Mouse (Mus musculus): ENCODE data around the gene Ythdf1. TPM values are rescaled to one million over a fixed set of nuclear protein-coding genes. Genes with fewer than 3 reads are reported as not detected.
A peak's percentile ranks its signal among the peaks of the same experiment; 100 is the strongest.

Gene Ythdf1
- polyA plus RNA-seq, 1 experiment from 2014 or later = 44.9 TPM

- WGBS = 71% methylated on average over 11 of the region's 11 CpGs
- Histone ChIP-seq H3K27ac (ENCODE audit: low read length) (peak overlapping the region; percentile 54), H3K36me3 (ENCODE audit: control insufficient read depth, insufficient read depth) (no peaks in the 10 kb centered on the region), H3K4me2 (ENCODE audit: low read length) (peak overlapping the region; percentile 49), H3K9ac (replicated peaks; ENCODE audit: low read depth, low read length) (peak overlapping the region; percentile 50), H3K4me3 (replicated peaks; ENCODE audit: low read length) (peak overlapping the region; percentile 79), H3K9me3 (ENCODE audit: control insufficient read depth, low read length) (no peaks in the 10 kb centered on the region), H3K27me3 (replicated peaks; ENCODE audit: control insufficient read depth, insufficient read depth, low read length) (no peaks in the 10 kb centered on the region; the same call in 1 of the 2 replicates), H3K4me1 (replicated peaks; ENCODE audit: control insufficient read depth, insufficient read depth, low read length) (peaks cover 31% of the 10 kb centered on the region)
- no peak for ATAC-seq
Measured at GRCm38 (mm10) chr2:180895837-180896525, 24.8 kb downstream of the Ythdf1 start.

- peak overlapping the region; percentile 50 for H3K9ac ChIP-seq (replicated peaks; ENCODE audit: low read depth, low read length)
- H3K4me1 ChIP-seq (replicated peaks; ENCODE audit: control insufficient read depth, insufficient read depth, low read length) = peaks cover 36% of the 10 kb centered on the region
- no peaks in the 10 kb centered on the region for H3K9me3 ChIP-seq (ENCODE audit: control insufficient read depth, low read length)
- WGBS = 54% methylated on average over 3 of the region's 3 CpGs
- peak overlapping the region; percentile 54 for H3K27ac ChIP-seq (ENCODE audit: low read length)
- ATAC-seq = no peak
- peak overlapping the region; percentile 49 for H3K4me2 ChIP-seq (ENCODE audit: low read length)
- H3K4me3 ChIP-seq (replicated peaks; ENCODE audit: low read length) = peak overlapping the region; percentile 79
- peaks cover 2% of the 10 kb centered on the region; the same call in 1 of the 2 replicates for H3K27me3 ChIP-seq (replicated peaks; ENCODE audit: control insufficient read depth, insufficient read depth, low read length)
- H3K36me3 ChIP-seq (ENCODE audit: control insufficient read depth, insufficient read depth) = no peaks in the 10 kb centered on the region
Measured at GRCm38 (mm10) chr2:180895321-180895720, 25.4 kb downstream of the Ythdf1 start.

GRCm38 (mm10) chr2:180894734-180895133 is 26.0 kb downstream of the Ythdf1 start:
- H3K4me3 ChIP-seq (replicated peaks; ENCODE audit: low read length) = peak overlapping the region; percentile 79
- H3K4me2 ChIP-seq (ENCODE audit: low read length) = peak overlapping the region; percentile 49
- ATAC-seq = peak; percentile 55
- H3K27me3 ChIP-seq (replicated peaks; ENCODE audit: control insufficient read depth, insufficient read depth, low read length) = peaks cover 6% of the 10 kb centered on the region; the same call in 1 of the 2 replicates
- H3K9ac ChIP-seq (replicated peaks; ENCODE audit: low read depth, low read length) = peak overlapping the region; percentile 96
- H3K27ac ChIP-seq (ENCODE audit: low read length) = peak overlapping the region; percentile 98
- no peaks in the 10 kb centered on the region for H3K36me3 ChIP-seq (ENCODE audit: control insufficient read depth, insufficient read depth)
- WGBS = 0% methylated on average over 13 of the region's 13 CpGs
- H3K9me3 ChIP-seq (ENCODE audit: control insufficient read depth, low read length) = no peaks in the 10 kb centered on the region
- H3K4me1 ChIP-seq (replicated peaks; ENCODE audit: control insufficient read depth, insufficient read depth, low read length) = peaks cover 42% of the 10 kb centered on the region

GRCm38 (mm10) chr2:180894029-180894623 is 26.6 kb downstream of the Ythdf1 start:
- peak overlapping the region; percentile 98 for H3K27ac ChIP-seq (ENCODE audit: low read length)
- peak overlapping the region; percentile 79 for H3K4me3 ChIP-seq (replicated peaks; ENCODE audit: low read length)
- H3K4me1 ChIP-seq (replicated peaks; ENCODE audit: control insufficient read depth, insufficient read depth, low read length) = peaks cover 47% of the 10 kb centered on the region
- peak overlapping the region; percentile 96 for H3K9ac ChIP-seq (replicated peaks; ENCODE audit: low read depth, low read length)
- no peaks in the 10 kb centered on the region for H3K9me3 ChIP-seq (ENCODE audit: control insufficient read depth, low read length)
- peaks cover 6% of the 10 kb centered on the region; the same call in 1 of the 2 replicates for H3K27me3 ChIP-seq (replicated peaks; ENCODE audit: control insufficient read depth, insufficient read depth, low read length)
- H3K4me2 ChIP-seq (ENCODE audit: low read length) = peak overlapping the region; percentile 49
- under 1% methylated on average over 57 of the region's 57 CpGs for WGBS
- ATAC-seq = peak; percentile 17
- H3K36me3 ChIP-seq (ENCODE audit: control insufficient read depth, insufficient read depth) = no peaks in the 10 kb centered on the region

- H3K27ac ChIP-seq (ENCODE audit: low read length) = peak overlapping the region; percentile 98
- peak overlapping the region; percentile 79 for H3K4me3 ChIP-seq (replicated peaks; ENCODE audit: low read length)
- H3K4me1 ChIP-seq (replicated peaks; ENCODE audit: control insufficient read depth, insufficient read depth, low read length) = peaks cover 50% of the 10 kb centered on the region
- peak; percentile 18 for ATAC-seq
- H3K9me3 ChIP-seq (ENCODE audit: control insufficient read depth, low read length) = no peaks in the 10 kb centered on the region
- peak overlapping the region; percentile 49 for H3K4me2 ChIP-seq (ENCODE audit: low read length)
- under 1% methylated on average over 50 of the region's 50 CpGs for WGBS
- H3K9ac ChIP-seq (replicated peaks; ENCODE audit: low read depth, low read length) = peak overlapping the region; percentile 96
- peaks cover 6% of the 10 kb centered on the region; the same call in 1 of the 2 replicates for H3K27me3 ChIP-seq (replicated peaks; ENCODE audit: control insufficient read depth, insufficient read depth, low read length)
- no peaks in the 10 kb centered on the region for H3K36me3 ChIP-seq (ENCODE audit: control insufficient read depth, insufficient read depth)
Measured at GRCm38 (mm10) chr2:180893537-180894028, 27.2 kb downstream of the Ythdf1 start.

GRCm38 (mm10) chr2:180892841-180893521 is 27.8 kb downstream of the Ythdf1 start:
- Histone ChIP-seq H3K36me3 (ENCODE audit: control insufficient read depth, insufficient read depth) (no peaks in the 10 kb centered on the region), H3K9ac (replicated peaks; ENCODE audit: low read depth, low read length) (peak overlapping the region; percentile 96), H3K27me3 (replicated peaks; ENCODE audit: control insufficient read depth, insufficient read depth, low read length) (peaks cover 6% of the 10 kb centered on the region; the same call in 1 of the 2 replicates), H3K4me1 (replicated peaks; ENCODE audit: control insufficient read depth, insufficient read depth, low read length) (peaks cover 53% of the 10 kb centered on the region), H3K4me2 (ENCODE audit: low read length) (peak overlapping the region; percentile 49), H3K9me3 (ENCODE audit: control insufficient read depth, low read length) (no peaks in the 10 kb centered on the region), H3K4me3 (replicated peaks; ENCODE audit: low read length) (peak overlapping the region; percentile 79), H3K27ac (ENCODE audit: low read length) (peak overlapping the region; percentile 98)
- whole genome bisulfite sequencing = under 1% methylated on average over 83 of the region's 97 CpGs
- peak; percentile 57 for ATAC-seq

GRCm38 (mm10) chr2:180891835-180892323 is 28.9 kb downstream of the Ythdf1 start:
- H3K9me3 ChIP-seq (ENCODE audit: control insufficient read depth, low read length) = no peaks in the 10 kb centered on the region
- peak overlapping the region; percentile 98 for H3K27ac ChIP-seq (ENCODE audit: low read length)
- H3K4me2 ChIP-seq (ENCODE audit: low read length) = peak overlapping the region; percentile 49
- H3K4me3 ChIP-seq (replicated peaks; ENCODE audit: low read length) = peak overlapping the region; percentile 79
- no peak for ATAC-seq
- peaks cover 47% of the 10 kb centered on the region for H3K4me1 ChIP-seq (replicated peaks; ENCODE audit: control insufficient read depth, insufficient read depth, low read length)
- H3K36me3 ChIP-seq (ENCODE audit: control insufficient read depth, insufficient read depth) = no peaks in the 10 kb centered on the region
- H3K27me3 ChIP-seq (replicated peaks; ENCODE audit: control insufficient read depth, insufficient read depth, low read length) = peaks cover 6% of the 10 kb centered on the region; the same call in 1 of the 2 replicates
- WGBS = 10% methylated on average over 9 of the region's 9 CpGs
- H3K9ac ChIP-seq (replicated peaks; ENCODE audit: low read depth, low read length) = peak overlapping the region; percentile 96

- WGBS = 1% methylated on average over 37 of the region's 37 CpGs
- Histone ChIP-seq H3K4me3 (replicated peaks; ENCODE audit: low read length) (peak overlapping the region; percentile 79), H3K27ac (ENCODE audit: low read length) (peak overlapping the region; percentile 98), H3K4me2 (ENCODE audit: low read length) (peak overlapping the region; percentile 49), H3K9ac (replicated peaks; ENCODE audit: low read depth, low read length) (peak overlapping the region; percentile 96), H3K9me3 (ENCODE audit: control insufficient read depth, low read length) (no peaks in the 10 kb centered on the region), H3K27me3 (replicated peaks; ENCODE audit: control insufficient read depth, insufficient read depth, low read length) (peaks cover 6% of the 10 kb centered on the region; the same call in 1 of the 2 replicates), H3K36me3 (ENCODE audit: control insufficient read depth, insufficient read depth) (no peaks in the 10 kb centered on the region), H3K4me1 (replicated peaks; ENCODE audit: control insufficient read depth, insufficient read depth, low read length) (peaks cover 41% of the 10 kb centered on the region)
- no peak for ATAC-seq
Measured at GRCm38 (mm10) chr2:180891075-180891834, 29.5 kb downstream of the Ythdf1 start.

All from forebrain, embryonic 16.5 days (tissue).